Mouse (Mus musculus) left cerebral cortex, adult 18-20 months (tissue): Measurements from ENCODE around the gene Gpd1. TPM values are rescaled to one million over a fixed set of nuclear protein-coding genes. Genes with fewer than 3 reads are reported as not detected.
"Not testable (repeated sequence)": the region's sequence is repeated elsewhere in the genome, so short reads cannot be mapped to it uniquely, and the experiment has no call there.

Experiments
- DNase-seq, 2 experiments: peaks; one replicate each; pipeline ENCODE4 v3.0.0; 2021 to 2022; ENCODE audit warnings: low spot score in 2 of 2, mixed read lengths in 1 of 2
- total RNA-seq, 2 experiments: library from RNA; stranded (reverse); gene quantifications; 2 replicates each; pipeline ENCODE4 v1.2.3; 2021

Gene Gpd1
- total RNA-seq, 2 experiments from 2014 or later: 76.6 to 82.3 TPM

DNA sequence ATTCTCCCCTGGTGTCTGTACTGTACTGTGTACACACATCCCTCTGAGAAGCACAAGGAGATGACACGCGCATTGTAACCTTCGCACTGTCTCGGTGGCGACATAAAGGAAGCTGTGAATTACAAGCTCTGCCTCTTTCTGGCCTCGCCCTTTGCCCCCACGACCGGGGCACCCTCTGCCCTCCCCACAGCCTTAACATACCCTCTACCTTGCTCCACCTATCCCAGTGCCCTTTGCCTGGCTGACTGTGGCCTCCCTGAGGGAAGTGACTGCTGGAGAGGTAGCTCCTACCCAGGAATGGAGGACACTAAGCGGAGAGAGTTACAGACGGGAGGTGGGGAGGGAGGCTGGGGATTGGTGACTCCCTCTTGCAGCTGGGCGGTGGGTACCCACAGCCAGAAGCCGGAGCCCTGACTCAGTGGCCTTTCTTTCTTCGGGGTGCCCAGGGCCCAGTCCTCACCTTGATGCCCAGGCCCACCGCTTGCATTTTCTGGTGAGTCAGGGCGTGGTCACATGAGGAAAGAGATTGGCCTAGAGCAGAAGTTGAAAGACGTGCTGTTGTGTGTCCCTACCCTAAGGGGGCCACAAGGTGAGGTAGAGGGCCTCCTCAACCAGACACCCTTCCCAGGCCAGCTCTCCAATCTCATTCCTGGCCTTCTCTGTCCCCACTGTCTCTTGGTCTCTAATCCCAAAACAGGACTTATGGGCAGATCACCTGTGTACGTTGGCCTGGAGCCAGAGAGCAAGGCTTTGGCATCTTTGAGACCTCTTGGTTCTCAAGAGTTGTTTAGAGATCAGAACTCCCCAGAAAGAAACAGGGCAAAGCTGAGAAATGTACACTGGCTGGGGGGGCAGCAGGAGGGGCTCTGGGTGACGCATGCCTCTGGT, 16.9 kb upstream of the Gpd1 start:
- DNase-seq: no peak

DNA sequence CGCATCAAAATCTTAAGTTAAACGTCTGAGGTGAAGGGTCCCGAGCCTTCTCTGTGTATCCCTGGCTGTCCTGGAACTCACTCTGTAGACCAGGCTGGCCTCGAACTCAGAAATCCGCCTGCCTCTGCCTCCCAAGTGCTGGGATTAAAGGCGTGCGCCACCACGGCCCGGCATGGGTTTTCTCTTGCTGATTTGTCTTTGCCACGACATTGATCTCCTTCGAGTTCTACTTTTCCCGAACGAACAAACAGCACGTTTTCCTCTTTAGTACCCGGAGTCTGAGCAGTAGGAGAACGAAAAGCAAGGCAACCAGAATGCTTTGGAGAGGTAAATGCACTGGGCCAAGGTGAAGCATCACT, 15.7 kb upstream of the Gpd1 start:
- not testable (repeated sequence) for DNase-seq

DNA sequence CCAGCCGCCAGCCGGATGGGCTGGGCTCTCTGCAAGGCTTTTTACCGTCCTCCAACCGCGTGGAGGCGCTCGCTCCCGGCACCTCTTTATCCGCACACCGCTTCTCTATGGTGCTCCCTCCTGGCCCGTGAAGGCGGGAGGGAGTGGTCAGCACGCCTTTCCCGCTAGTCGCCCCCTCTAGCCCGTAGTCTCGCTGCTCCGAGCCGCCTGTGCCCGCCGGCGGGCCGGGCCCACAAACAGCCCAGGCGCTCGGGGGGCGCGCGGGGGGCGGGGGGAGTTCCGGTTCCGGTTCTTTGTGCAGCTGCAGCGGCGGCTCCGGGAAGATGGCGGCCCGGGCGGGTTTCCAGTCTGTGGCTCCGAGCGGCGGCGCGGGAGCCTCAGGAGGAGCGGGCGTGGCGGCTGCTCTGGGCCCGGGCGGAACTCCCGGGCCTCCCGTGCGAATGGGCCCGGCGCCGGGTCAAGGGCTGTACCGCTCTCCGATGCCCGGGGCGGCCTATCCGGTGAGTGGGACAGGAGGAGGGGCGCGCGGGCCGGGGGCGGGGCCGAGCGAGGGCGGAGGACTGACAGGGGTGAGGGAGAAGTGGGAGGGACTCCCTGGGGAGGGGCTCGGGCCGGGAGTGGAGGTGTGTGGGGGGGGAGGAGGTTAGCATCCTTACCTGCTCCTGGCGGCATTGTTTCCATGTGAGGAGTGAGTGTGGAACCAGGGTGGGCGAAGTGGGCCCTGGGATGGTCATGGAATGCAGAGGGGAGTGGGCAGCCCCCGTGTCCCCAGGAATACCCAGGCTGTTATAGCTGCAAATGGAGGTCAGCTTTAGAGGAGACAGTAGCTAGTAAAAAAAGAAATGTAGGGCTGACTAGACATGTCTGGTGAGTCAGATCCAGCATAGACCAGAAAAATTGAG, 15.1 kb upstream of the Gpd1 start, which contains the start of gene Smarcd1:
Smarcd1 (plus strand) TSS at position 131 of the 902 bp plus-strand sequence.
- DNase-seq: peak; percentile 96 to 97

DNA sequence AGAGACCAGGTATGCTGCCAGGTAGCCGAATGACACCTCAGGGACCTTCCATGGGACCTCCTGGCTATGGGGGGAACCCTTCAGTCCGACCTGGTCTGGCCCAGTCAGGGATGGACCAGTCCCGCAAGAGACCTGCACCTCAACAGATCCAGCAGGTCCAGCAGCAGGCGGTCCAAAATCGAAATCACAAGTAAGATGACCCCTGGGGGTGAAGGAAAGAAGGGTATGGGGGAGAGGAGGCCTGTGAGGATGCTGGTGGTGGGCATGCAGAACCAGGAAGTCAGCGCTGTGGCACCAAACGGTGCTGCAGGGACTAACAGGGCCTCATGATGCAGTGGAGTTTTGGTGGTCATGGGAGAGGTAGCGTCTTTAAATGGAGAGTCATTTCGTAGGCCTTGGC, 14.2 kb upstream of the Gpd1 start:
- DNase-seq: no peak

DNA sequence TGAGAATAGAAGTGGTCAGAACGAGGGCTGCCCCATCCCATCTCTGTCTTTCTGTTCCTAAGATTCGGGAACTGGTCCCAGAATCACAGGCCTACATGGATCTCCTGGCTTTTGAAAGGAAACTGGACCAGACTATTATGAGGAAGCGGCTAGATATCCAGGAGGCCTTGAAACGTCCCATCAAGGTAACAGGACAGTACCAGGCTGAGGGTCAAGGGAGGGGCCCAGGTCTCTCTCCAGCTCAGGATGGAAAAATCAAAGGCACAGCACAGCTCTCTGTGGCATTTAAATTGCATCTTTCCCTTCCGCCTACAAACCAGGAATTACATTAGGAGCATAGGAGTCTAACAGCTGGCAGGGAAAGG, 13.7 kb upstream of the Gpd1 start:
- no peak for DNase-seq

DNA sequence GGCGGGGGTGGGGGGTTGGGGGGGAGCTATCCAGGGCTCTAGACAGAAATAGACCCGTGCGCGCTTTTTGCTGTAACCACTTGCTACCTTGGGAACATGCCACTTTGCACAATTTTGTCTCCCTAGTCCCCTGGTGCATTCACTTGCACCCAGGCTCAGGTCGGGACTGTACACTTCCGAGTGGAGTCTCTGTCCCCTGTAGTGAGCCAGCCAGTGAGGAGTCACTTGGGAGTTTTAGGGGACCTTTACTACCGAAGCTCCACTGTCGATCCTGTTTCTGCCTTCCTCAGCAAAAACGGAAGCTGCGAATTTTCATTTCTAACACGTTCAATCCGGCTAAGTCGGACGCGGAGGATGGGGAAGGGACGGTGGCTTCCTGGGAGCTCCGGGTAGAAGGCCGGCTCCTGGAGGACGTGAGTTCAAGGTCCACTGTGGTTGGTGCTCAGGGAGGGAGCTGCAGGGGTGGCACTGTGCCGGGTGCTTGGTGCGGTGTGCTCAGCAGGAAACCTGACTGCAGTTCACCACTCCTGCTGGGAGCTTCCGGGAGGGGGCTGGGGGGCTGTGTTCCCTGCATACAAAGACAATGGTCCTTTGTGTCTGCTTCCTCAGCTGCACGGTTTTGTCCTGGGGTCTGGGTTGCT, 13.2 kb upstream of the Gpd1 start:
- peak in 1 of 2 experiments; percentile 59 for DNase-seq

DNA sequence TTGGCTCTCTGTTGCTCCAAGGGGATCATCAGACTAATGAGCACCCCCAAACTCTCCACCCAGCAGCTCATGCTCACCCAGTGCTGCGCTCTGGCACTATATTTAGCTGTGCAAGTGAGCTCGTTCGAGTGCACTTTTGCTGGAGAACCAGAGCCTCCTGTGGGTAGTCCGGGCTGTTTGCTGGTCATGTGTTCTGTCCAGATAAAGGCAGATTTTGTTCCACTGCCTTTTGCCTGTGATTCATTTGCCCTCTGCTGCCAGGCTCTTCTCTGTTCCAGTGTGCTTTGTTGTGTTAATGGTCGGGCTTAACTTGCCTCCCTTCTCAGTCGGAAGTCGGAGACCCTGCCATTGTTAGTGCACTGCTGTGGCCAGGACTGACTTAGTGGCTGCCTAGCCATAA, 12.4 kb upstream of the Gpd1 start:
- DNase-seq: no peak

DNA sequence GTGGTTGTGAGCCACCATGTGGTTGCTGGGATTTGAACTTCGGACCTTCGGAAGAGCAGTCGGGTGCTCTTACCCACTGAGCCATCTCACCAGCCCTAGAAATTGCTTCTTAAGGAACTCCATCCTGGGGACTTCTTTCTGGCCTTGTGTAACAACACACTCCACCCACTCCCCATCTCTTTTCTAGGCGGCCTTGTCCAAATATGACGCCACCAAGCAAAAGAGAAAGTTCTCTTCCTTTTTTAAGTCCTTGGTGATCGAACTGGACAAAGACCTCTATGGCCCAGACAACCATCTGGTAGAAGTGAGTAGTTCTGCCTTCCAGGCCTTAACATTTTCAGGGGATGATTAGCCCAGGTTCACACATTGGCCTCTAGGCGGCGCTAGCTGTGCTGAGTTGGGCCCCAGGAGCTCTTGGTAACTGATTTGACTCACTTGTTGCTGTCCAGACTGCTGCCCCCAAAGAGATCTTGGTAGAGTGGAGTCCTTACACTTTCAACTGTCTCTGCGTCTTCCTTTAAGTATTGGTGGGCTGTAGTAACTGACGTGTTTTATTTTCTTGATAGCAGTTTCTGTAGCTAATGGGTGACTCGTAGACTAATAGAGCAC, 11.8 kb upstream of the Gpd1 start, which contains the start of gene Gm17349:
Gm17349 (minus strand) TSS at position 51 of the 609 bp plus-strand sequence.
- DNase-seq: peak; percentile 53 to 65

DNA sequence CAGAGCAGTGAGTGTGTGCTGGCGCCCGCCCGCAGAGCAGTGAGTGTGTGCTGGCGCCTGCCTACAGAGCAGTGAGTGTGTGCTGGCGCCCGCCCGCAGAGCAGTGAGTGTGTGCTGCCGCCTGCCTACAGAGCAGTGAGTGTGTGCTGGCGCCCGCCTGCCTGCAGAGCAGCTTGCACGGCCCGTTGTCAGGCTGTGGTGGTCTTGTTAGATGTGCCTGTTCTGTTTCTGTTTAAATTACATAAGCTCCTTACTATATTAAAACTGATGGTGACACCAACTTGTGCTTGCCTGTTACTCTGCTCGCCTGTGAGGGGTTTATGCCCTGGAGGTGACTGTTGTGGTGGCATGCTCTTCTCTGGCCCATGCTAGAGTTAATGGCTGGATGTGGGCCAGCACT, 9.1 kb upstream of the Gpd1 start:
- DNase-seq: no peak

DNA sequence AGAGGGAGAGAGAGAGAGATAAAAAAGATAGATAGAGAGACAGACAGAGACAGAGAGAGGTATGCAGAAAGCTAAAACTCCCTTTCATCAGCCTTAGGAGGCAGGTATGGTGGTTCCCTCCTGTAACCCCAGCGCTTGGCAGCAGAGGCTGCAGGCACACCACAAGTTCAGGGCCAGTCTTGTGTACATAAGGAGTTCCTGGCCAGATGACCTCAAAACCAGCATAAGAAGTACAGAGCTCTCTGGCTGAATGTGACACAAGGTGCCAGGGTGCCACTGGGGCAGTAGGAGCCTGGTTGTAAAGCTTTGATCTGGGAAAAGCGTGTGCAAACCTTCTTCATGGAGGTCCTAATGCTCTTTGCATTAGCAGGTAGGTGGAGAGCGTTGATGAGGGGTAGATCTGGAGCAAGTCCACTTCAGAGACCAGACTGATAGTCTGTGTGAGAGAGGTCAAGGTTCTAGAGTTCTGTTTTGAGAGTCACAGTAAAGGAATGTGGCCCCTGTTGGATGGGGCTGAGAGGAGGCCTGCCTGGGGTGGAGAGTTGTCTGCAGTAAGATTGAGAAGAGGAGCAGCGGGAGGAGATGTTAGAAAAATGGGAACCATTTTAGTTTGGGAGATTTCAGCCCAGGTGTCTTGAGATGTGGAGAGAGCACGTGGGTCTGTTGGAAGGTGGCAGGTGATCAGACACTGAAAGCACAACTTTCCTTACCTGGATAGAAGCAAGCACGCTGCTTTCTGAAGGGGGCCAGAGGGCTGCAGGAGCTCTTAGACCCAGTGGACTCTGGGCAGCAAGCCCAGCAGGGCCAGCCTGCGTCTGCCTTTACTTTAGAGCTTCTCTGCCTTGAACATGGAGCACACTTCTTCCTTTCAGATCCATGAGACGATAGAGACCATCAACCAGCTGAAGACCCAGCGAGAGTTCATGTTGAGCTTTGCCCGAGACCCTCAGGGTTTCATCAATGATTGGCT, 6.8 kb upstream of the Gpd1 start:
- DNase-seq: no peak

DNA sequence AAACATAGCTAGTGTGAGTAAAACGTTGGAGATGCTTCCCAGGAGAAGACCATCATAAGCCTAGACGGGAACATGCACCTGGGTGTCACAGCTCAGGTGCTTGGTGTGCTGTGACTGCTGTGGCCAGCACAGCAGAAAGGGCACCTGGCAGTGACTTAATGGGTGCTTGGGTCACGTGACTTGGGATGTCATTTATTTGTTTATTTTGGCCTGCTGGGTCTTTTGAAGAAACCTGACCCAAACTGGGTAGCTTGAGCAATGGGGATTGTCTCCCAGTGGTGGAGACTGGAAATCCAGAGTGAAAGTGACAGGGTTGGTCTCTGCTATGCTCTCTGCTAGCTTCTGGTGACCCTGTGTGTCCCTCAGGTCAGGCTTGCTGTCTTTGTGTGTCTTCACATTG, 5.8 kb upstream of the Gpd1 start:
- DNase-seq: no peak

DNA sequence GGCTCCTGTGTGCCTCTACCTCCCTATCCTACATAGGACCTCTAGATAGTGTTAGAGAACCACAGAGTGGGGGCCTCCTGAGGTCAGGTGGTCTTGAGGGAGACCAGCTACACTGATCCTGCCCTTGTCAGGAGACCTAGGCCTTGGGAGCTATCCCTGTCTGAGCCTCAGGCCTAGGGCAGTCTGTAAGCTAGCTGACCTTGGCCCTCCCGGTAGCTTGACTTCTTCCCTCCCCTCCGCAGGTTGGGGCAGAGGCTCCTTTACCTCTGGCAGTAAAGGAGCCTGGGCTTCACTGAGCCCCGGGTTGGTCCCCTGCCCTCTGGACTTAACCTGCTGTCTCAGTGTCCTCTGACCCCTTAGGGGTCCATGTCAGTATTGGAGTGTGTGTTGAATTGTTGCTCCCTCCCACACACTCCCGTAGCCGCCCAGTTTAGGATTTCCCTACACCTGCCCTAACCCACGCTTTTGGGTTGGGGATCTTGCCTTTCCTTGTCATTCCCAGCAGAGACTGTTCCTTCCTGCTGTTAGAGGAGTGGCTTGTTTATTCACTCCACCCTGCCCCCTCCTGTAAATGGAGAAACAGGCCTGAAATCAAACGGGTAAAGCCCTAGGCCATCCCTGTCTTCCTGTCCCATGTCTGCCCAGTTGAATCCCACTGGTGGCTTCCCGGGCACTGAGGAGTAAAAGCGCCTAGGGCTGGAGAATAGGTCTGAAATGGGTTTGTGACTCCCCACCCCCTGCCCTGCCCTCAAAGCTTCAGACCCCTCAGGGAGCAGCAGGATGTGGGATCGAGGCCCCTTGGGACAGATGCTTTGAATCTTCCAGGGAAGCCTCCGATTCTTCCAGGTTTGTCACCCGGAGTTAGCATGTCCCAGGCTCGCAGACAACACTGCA, 4.4 kb upstream of the Gpd1 start:
- no peak for DNase-seq

DNA sequence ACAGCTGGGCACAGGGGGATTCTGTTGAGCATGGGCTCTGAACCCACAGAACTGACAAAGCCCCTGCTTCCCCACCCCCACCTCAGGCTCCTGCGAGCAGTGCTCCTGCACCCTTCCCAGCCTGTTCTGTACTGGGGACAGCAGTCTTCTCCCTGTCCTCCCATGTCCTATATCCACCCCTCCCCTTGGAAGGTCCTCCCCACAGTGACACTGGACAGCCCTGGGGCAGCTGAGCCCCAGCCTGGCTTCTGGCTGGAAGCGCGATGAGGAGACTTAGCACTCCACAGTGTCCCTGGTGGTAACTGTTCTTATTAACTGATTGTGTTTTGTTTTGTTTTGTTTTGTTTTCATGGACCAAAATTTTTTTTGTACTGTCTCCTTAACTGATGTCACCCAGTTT, 3.7 kb upstream of the Gpd1 start:
- no peak for DNase-seq

DNA sequence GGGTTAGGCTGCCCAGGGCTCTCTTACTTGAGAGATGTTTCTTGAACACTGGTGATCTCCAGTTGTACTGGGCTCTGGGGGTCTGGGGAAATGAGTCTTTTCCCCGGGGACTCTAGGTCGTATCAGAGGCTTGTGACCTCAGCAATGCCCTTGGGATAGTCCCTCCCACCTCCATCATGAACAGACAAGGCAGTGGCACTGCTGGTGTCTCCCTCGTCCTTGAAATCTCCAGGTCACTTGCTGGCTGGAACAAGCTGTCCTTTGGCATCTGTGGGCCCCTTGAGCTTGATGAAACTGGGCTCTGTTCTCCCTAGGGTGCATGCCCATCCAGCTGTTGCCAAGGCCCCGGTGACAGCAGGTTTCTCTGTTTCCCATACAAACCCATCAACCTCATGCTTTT, 3.1 kb upstream of the Gpd1 start:
- DNase-seq: no peak

DNA sequence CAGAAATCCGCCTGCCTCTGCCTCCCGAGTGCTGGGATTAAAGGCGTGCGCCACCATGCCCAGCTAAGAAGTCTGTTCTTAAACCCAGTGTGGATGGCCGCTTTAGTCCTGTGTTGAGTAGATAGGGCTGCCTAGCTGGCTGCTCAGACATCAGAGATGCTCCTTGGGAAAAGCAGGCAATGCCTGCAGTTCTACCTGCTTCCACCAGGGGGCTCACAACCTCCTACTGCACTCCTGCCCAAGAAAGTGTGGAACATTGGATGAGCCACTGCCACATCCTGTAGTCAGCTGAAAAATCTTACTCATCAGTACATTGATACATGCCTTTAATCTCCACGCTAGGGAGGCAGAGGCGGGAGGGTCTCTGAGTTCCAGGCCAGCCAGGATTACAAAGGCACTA, 2.5 kb upstream of the Gpd1 start:
- DNase-seq: peak; percentile 88 to 89

DNA sequence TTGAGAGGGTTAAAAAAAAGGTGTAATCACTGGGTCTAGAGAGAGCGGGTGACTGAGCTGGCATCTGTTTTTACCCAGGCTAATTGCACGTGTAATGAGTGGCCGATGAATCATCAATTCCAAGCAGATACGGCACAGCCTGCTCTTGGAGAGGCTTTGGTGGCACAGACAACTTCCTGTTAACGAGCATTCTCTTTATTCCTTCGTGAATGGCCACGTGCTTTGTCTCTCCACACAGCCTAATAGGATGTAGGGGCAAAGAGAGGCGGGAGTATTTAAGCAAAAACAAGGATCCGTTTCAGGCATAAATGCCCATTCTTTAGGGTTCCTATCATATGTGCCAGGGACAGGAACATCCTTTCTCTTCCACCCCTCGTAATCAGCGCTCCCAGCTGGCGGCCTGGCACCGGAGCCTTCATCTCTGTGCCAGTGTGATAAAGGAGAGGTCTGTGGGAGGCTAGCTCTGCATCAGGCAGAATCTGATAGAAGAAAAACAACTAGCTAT, 1.9 kb upstream of the Gpd1 start:
- peak; percentile 70 to 72 for DNase-seq

DNA sequence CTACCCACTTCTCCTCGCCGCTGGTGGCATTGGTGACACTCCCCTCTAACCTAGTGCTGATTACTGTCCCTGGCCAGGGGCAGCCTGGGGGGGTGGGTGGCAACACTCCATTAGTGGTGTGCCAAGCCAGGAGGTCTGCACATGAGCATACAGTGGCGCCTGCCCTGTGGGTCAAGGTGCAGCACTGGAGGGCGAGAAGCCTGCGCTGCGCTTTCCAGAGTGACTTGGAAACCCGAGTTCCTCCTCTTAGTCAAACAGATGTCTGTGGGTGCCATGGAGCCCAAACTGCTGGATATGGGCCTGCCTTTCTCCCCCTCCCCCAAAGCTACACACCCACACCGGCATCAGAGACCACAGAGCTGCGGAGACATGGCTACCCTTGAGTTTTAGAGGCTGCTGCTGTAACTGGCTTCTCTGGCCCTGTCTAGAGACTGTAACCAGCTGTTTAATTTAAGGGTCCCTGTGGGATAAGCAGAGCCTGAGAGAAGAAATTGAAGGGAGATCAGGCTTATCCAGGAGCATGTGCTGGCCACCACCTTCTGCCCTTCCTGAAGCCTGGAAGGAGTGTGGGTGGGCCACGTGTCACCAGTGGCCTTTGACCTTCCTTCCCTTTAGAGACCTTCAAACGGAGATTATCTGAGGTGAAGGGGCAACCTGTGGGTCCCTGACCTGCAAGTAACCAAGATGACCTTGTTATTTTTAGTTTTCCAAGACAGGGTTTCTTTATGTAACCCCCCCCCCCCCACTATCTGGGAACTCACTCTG, 1.2 kb upstream of the Gpd1 start:
- no peak for DNase-seq

DNA sequence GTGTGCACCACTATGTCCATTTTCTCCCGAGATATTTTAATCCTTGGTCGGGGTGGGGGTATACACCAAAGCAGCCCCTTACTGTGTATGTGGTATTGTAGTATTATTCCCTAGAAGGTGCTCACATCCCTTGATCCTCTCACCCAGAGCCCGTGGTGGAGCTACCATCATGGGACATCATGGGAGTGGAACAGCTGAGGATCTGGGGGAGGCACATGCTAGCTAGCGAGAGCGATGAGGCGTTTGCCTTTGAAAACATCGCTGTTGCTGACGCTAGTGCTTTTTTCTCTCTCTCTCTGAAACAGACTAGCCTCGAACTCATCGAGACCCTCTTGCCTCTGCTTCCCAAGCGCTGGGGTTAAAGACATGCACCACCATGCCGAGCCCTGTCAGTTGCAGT, 501 bp upstream of the Gpd1 start:
- peak in 1 of 2 experiments; percentile 52 for DNase-seq
